ENCODE assay signal across 13 mouse cellular contexts in genomic region chr4:109241221-109241620, GRCm38 (mm10). TPM values are rescaled to one million over a fixed set of nuclear protein-coding genes. Genes with fewer than 3 reads are reported as not detected.
DNase-seq lines count a peak whose midpoint lies in the region; ATAC-seq and TF ChIP-seq lines count a peak whose summit lies in the region.
"Had no signal": no experiment of that assay in that cellular context is flagged by ENCODE, and none has a peak within 500 bp of the region (broad histone marks: within the 10 kb centered on the region; RNA-seq: fewer than 3 reads in every experiment).

No protein-coding gene starts in this region.

- no peak for ATAC-seq in hindbrain, embryonic 13.5 days (ENCODE audit: low FRiP score)
- ATAC-seq in hindbrain, embryonic 16.5 days: no peak
- ATAC-seq in embryonic facial prominence, embryonic 14.5 days (ENCODE audit: low read depth): peak; percentile 15; the same call in 1 of the 2 replicates
- no peak for ATAC-seq in liver, postnatal 0 days

- H3K4me3 ChIP-seq in hindbrain, embryonic 13.5 days: no peak overlapping the region
- H3K4me3 ChIP-seq in hindbrain, embryonic 16.5 days (ENCODE audit: low read length): no peak overlapping the region
- H3K4me3 ChIP-seq in embryonic facial prominence, embryonic 14.5 days (ENCODE audit: low read depth, low read length): no peak overlapping the region
- H3K4me3 ChIP-seq in liver, postnatal 0 days (ENCODE audit: low read depth, low read length): no peak overlapping the region
- H3K4me3 ChIP-seq in forebrain, embryonic 10.5 days: no peak overlapping the region
- H3K4me3 ChIP-seq: hindbrain, embryonic 15.5 days had no signal

- peak; percentile 15 for DNase-seq in gastrocnemius, adult 18-20 months (ENCODE audit: low spot score)
- DNase-seq in gastrocnemius, postnatal 4 days (ENCODE audit: low spot score in 2 of 2): no peak
- peak; percentile 58 for DNase-seq in embryonic facial prominence, embryonic 14.5 days (ENCODE audit: low spot score)
- DNase-seq in skeletal muscle tissue, adult 2 months (ENCODE audit: low read depth, low spot score): peak; percentile 38
- no peak for DNase-seq in liver, postnatal 0 days
- no peak for DNase-seq in forebrain, embryonic 10.5 days (ENCODE audit: extremely low spot score, low spot score)
- DNase-seq: right cerebral cortex, postnatal 4 days; thymus, postnatal 36 days had no signal

- no peak overlapping the region for H3K4me2 ChIP-seq in hindbrain, embryonic 13.5 days
- no peak overlapping the region for H3K4me2 ChIP-seq in hindbrain, embryonic 16.5 days (ENCODE audit: low read length)
- no peak overlapping the region for H3K4me2 ChIP-seq in embryonic facial prominence, embryonic 14.5 days (ENCODE audit: low read depth, low read length)
- no peak overlapping the region for H3K4me2 ChIP-seq in liver, postnatal 0 days (ENCODE audit: low read depth, low read length)
- H3K4me2 ChIP-seq: hindbrain, embryonic 15.5 days; liver, embryonic 11.5 days had no signal

- no peaks in the 10 kb centered on the region for H3K36me3 ChIP-seq in hindbrain, embryonic 13.5 days
- no peaks in the 10 kb centered on the region for H3K36me3 ChIP-seq in hindbrain, embryonic 16.5 days (ENCODE audit: control insufficient read depth, insufficient read depth, low read length)
- no peaks in the 10 kb centered on the region for H3K36me3 ChIP-seq in embryonic facial prominence, embryonic 14.5 days (ENCODE audit: control insufficient read depth, insufficient read depth, low read length)
- no peaks in the 10 kb centered on the region for H3K36me3 ChIP-seq in liver, postnatal 0 days (replicated peaks; ENCODE audit: insufficient read depth, low read length)
- H3K36me3 ChIP-seq in forebrain, embryonic 10.5 days (replicated peaks): no peaks in the 10 kb centered on the region
- H3K36me3 ChIP-seq: hindbrain, embryonic 15.5 days had no signal

- no peaks in the 10 kb centered on the region for H3K27me3 ChIP-seq in hindbrain, embryonic 13.5 days
- H3K27me3 ChIP-seq in hindbrain, embryonic 16.5 days (replicated peaks; ENCODE audit: control insufficient read depth, insufficient read depth, low read length): no peaks in the 10 kb centered on the region
- no peaks in the 10 kb centered on the region for H3K27me3 ChIP-seq in embryonic facial prominence, embryonic 14.5 days (replicated peaks; ENCODE audit: control insufficient read depth, insufficient read depth, low read length)
- no peaks in the 10 kb centered on the region for H3K27me3 ChIP-seq in liver, postnatal 0 days (ENCODE audit: insufficient read depth, low read length)
- no peaks in the 10 kb centered on the region for H3K27me3 ChIP-seq in forebrain, embryonic 10.5 days (ENCODE audit: poor library complexity, severe bottlenecking)
- H3K27me3 ChIP-seq: hindbrain, embryonic 15.5 days had no signal

- H3K27ac ChIP-seq in hindbrain, embryonic 13.5 days: peak overlapping the region; percentile 52; the same call in 1 of the 2 replicates
- no peak overlapping the region for H3K27ac ChIP-seq in hindbrain, embryonic 16.5 days (ENCODE audit: low read depth, low read length)
- peak overlapping the region; percentile 16 for H3K27ac ChIP-seq in embryonic facial prominence, embryonic 14.5 days (replicated peaks; ENCODE audit: low read depth, low read length)
- H3K27ac ChIP-seq in liver, postnatal 0 days (ENCODE audit: low read depth): no peak overlapping the region
- H3K27ac ChIP-seq in forebrain, embryonic 10.5 days: no peak overlapping the region
- H3K27ac ChIP-seq: hindbrain, embryonic 15.5 days had no signal

- H3K9ac ChIP-seq in hindbrain, embryonic 13.5 days: no peak overlapping the region
- no peak overlapping the region for H3K9ac ChIP-seq in hindbrain, embryonic 16.5 days (ENCODE audit: low read depth, low read length)
- H3K9ac ChIP-seq in embryonic facial prominence, embryonic 14.5 days (ENCODE audit: low read depth, low read length): no peak overlapping the region
- no peak overlapping the region for H3K9ac ChIP-seq in liver, postnatal 0 days (replicated peaks)
- H3K9ac ChIP-seq: hindbrain, embryonic 15.5 days had no signal

- no peak for TF ChIP-seq CTCF in liver, postnatal 0 days (IDR thresholded peaks at IDR 0.05; ENCODE audit: low read depth)

- TF ChIP-seq EP300 in liver, postnatal 0 days (IDR thresholded peaks at IDR 0.05; ENCODE audit: low read depth): no peak

- H3K4me1 ChIP-seq in hindbrain, embryonic 13.5 days (replicated peaks): peaks cover 26% of the 10 kb centered on the region
- peaks cover 8% of the 10 kb centered on the region for H3K4me1 ChIP-seq in hindbrain, embryonic 16.5 days (ENCODE audit: control insufficient read depth, insufficient read depth, low read depth, low read length)
- peaks cover 7% of the 10 kb centered on the region; the same call in 1 of the 2 replicates for H3K4me1 ChIP-seq in embryonic facial prominence, embryonic 14.5 days (ENCODE audit: control insufficient read depth, insufficient read depth, low read length)
- no peaks in the 10 kb centered on the region for H3K4me1 ChIP-seq in liver, postnatal 0 days (ENCODE audit: insufficient read depth)
- H3K4me1 ChIP-seq in forebrain, embryonic 10.5 days: peaks cover 13% of the 10 kb centered on the region

- H3K9me3 ChIP-seq in hindbrain, embryonic 13.5 days: no peaks in the 10 kb centered on the region; the same call in 1 of the 2 replicates
- no peaks in the 10 kb centered on the region for H3K9me3 ChIP-seq in hindbrain, embryonic 16.5 days (ENCODE audit: control insufficient read depth, low read length)
- H3K9me3 ChIP-seq in embryonic facial prominence, embryonic 14.5 days (ENCODE audit: control insufficient read depth, low read length): no peaks in the 10 kb centered on the region
- no peaks in the 10 kb centered on the region for H3K9me3 ChIP-seq in liver, postnatal 0 days (ENCODE audit: low read length)
- H3K9me3 ChIP-seq in forebrain, embryonic 10.5 days: no peaks in the 10 kb centered on the region
- H3K9me3 ChIP-seq: hindbrain, embryonic 15.5 days had no signal

RNA-seq across cellular contexts. Expression of gene Calr4, which starts 6.9 kb away (rescaled TPM):
- total RNA-seq in gastrocnemius, adult 18-20 months (2021): not detected
- under 1 TPM in 1 of 2 experiments, not detected in 1; 0.34 TPM for total RNA-seq in gastrocnemius, postnatal 4 days (2021)
- 2.1 and 2.2 TPM in 2 replicates for polyA plus RNA-seq in hindbrain, embryonic 13.5 days (2015; fragmentation: Nextera tagmentation; extraction: Ambion mirVana)
- 1.5 and 1.7 TPM in 2 replicates for polyA plus RNA-seq in hindbrain, embryonic 16.5 days (2015; fragmentation: Nextera tagmentation; extraction: Ambion mirVana)
- 0.24 and 0.37 TPM in 2 replicates for polyA plus RNA-seq in embryonic facial prominence, embryonic 14.5 days (2014; fragmentation: Nextera tagmentation; extraction: Ambion mirVana)
- not detected in 2 replicates for polyA plus RNA-seq in liver, postnatal 0 days (2015; fragmentation: Nextera tagmentation; extraction: Ambion mirVana)
- polyA plus RNA-seq in forebrain, embryonic 10.5 days (2016; fragmentation: Nextera tagmentation; extraction: Ambion mirVana): 0.10 TPM in 1 of 2 replicates, not detected in the other
- polyA plus RNA-seq: kidney, adult 2 months had no signal

RNA-seq across cellular contexts. Expression of gene Eps15, which starts 38.8 kb away (rescaled TPM):
- 10 to 100 TPM; 74.3 to 80.3 TPM for total RNA-seq in gastrocnemius, adult 18-20 months (2021)
- 10 to 100 TPM; 51.0 to 55.5 TPM for total RNA-seq in gastrocnemius, postnatal 4 days (2021)
- polyA plus RNA-seq in hindbrain, embryonic 13.5 days (2015; fragmentation: Nextera tagmentation; extraction: Ambion mirVana): 68.8 and 69.1 TPM in 2 replicates
- 65.5 and 72.2 TPM in 2 replicates for polyA plus RNA-seq in hindbrain, embryonic 16.5 days (2015; fragmentation: Nextera tagmentation; extraction: Ambion mirVana)
- polyA plus RNA-seq in embryonic facial prominence, embryonic 14.5 days (2014; fragmentation: Nextera tagmentation; extraction: Ambion mirVana): 40.9 and 45.3 TPM in 2 replicates
- 20.0 and 21.2 TPM in 2 replicates for polyA plus RNA-seq in liver, postnatal 0 days (2015; fragmentation: Nextera tagmentation; extraction: Ambion mirVana)
- 32.8 and 33.2 TPM in 2 replicates for polyA plus RNA-seq in forebrain, embryonic 10.5 days (2016; fragmentation: Nextera tagmentation; extraction: Ambion mirVana)

RNA-seq across cellular contexts. Expression of gene Osbpl9, which starts 39.1 kb away (rescaled TPM):
- 100 to 1,000 TPM in 1 of 2 experiments, 10 to 100 TPM in 1; 91.6 to 107 TPM for total RNA-seq in gastrocnemius, adult 18-20 months (2021)
- 10 to 100 TPM; 77.0 to 98.7 TPM for total RNA-seq in gastrocnemius, postnatal 4 days (2021)
- polyA plus RNA-seq in hindbrain, embryonic 13.5 days (2015; fragmentation: Nextera tagmentation; extraction: Ambion mirVana): 90.1 and 92.1 TPM in 2 replicates
- 72.2 and 75.8 TPM in 2 replicates for polyA plus RNA-seq in hindbrain, embryonic 16.5 days (2015; fragmentation: Nextera tagmentation; extraction: Ambion mirVana)
- polyA plus RNA-seq in embryonic facial prominence, embryonic 14.5 days (2014; fragmentation: Nextera tagmentation; extraction: Ambion mirVana): 54.7 and 65.2 TPM in 2 replicates
- 28.2 and 29.3 TPM in 2 replicates for polyA plus RNA-seq in liver, postnatal 0 days (2015; fragmentation: Nextera tagmentation; extraction: Ambion mirVana)
- polyA plus RNA-seq in forebrain, embryonic 10.5 days (2016; fragmentation: Nextera tagmentation; extraction: Ambion mirVana): 53.1 and 59.6 TPM in 2 replicates

Comparison
In these comparisons a context has a peak if more than half of its experiments do, and no peak if none do; other contexts are left out.
1. DNase-seq: peak in gastrocnemius, adult 18-20 months (single experiment), embryonic facial prominence, embryonic 14.5 days (single experiment) and skeletal muscle tissue, adult 2 months (single experiment); none in gastrocnemius, postnatal 4 days (0 of 2), liver, postnatal 0 days (single experiment) and forebrain, embryonic 10.5 days (single experiment).
2. H3K27ac ChIP-seq: peak in hindbrain, embryonic 13.5 days (single experiment) and embryonic facial prominence, embryonic 14.5 days (single experiment); none in hindbrain, embryonic 16.5 days (single experiment), liver, postnatal 0 days (single experiment) and forebrain, embryonic 10.5 days (single experiment).